Mouse (Mus musculus) G1E (cell line): ENCODE results near the gene Sorbs2.

ENCODE experiments used
- CTCF ChIP-seq: IDR thresholded peaks from 2 replicates; pipeline ENCODE4 v1.5.1; 2012; ENCODE audit warnings: low read depth, low read length, inconsistent platforms, mixed read lengths
- GATA2 ChIP-seq: IDR thresholded peaks from 2 replicates; pipeline ENCODE4 v1.6.1; 2012; ENCODE audit warnings: low read depth, low read length, inconsistent platforms, borderline replicate concordance

DNA sequence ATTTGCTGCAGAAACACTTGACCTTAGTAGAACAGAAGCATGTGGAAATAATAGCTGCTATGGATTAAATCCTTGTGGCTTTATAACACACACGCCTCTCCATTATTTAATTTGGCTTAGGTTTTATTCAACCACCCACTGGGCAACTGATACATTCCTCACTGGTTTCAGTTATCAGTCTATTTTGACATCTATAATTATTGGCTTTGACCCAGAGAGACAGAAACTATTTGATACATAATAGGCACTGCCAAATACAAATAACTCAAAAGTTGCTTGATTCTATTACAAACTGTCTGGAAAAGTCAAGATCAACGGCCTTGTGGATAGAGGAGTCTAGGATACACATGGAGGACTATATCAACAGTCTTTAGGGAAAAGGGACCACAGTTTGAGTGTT is 20.1 kb downstream of the Sorbs2 start:
- TF ChIP-seq GATA2, result no peak
- TF ChIP-seq CTCF, result no peak
